Mouse (Mus musculus): Measurements from ENCODE around the gene Gdf5.

DNA sequence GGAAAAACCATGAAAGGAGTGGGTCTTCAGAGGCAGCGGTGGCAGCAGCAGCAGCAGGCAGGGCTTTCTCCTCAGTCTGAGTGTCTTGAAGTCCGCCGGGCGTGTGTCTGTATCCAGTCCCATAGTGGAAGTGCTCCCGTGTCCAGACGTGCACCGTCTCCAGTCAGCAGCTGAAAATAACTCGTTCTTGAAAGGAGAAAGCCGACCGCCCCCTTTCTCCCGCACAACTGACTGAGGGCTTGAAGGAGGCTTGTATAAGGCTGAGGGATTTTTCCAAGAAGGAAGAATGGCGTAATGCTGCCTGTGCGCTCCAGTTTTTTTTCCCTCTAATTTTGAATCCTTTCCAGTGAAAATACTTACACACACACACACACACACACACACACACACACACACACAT is at the start of gene Gdf5:
- TF ChIP-seq EP300 (IDR thresholded peaks at IDR 0.05; ENCODE audit: low read length), result no peak
- no peak for TF ChIP-seq CTCF (conservative IDR thresholded peaks at IDR 0.05 in 1 of 2, IDR thresholded peaks at IDR 0.05 in 1 of 2; ENCODE audit: low read depth in 2 of 2, low read length in 2 of 2)
- TF ChIP-seq ETS1 (conservative IDR thresholded peaks at IDR 0.05; ENCODE audit: low read depth, low read length), result no peak

Measured in CH12.LX (cell line).